Mouse (Mus musculus): ENCODE data around the gene Ralgapa1. TPM values are rescaled to one million over a fixed set of nuclear protein-coding genes. Genes with fewer than 3 reads are reported as not detected.
"Not testable (repeated sequence)": the region's sequence is repeated elsewhere in the genome, so short reads cannot be mapped to it uniquely, and the experiment has no call there.

Gene Ralgapa1
- polyA plus RNA-seq, 2 experiments from 2014 or later: 11.9 to 13.6 TPM

GRCm38 (mm10) chr12:55598887-55599561, 221.9 kb downstream of the Ralgapa1 start, which contains the start of gene Insm2:
Insm2 (plus strand) TSS chr12:55599427.
- no peak for ATAC-seq

GRCm38 (mm10) chr12:55598537-55598886, 222.5 kb downstream of the Ralgapa1 start:
- ATAC-seq: no peak

GRCm38 (mm10) chr12:55586936-55587335, 234.0 kb downstream of the Ralgapa1 start:
- not testable (repeated sequence) for ATAC-seq

- ATAC-seq: no peak
Observed at GRCm38 (mm10) chr12:55573794-55574193, 247.2 kb downstream of the Ralgapa1 start.

- ATAC-seq: no peak
Observed at GRCm38 (mm10) chr12:55573089-55573488, 247.9 kb downstream of the Ralgapa1 start.

- no peak for ATAC-seq
Observed at GRCm38 (mm10) chr12:55571661-55572060, 249.3 kb downstream of the Ralgapa1 start.

GRCm38 (mm10) chr12:55571181-55571580, 249.8 kb downstream of the Ralgapa1 start:
- ATAC-seq: no peak

- no peak for ATAC-seq
Observed at GRCm38 (mm10) chr12:55570646-55571045, 250.3 kb downstream of the Ralgapa1 start.

- no peak for ATAC-seq
Observed at GRCm38 (mm10) chr12:55569676-55570075, 251.3 kb downstream of the Ralgapa1 start.

GRCm38 (mm10) chr12:55568466-55568865, 252.5 kb downstream of the Ralgapa1 start:
- ATAC-seq: no peak

GRCm38 (mm10) chr12:55566837-55567236, 254.1 kb downstream of the Ralgapa1 start:
- no peak for ATAC-seq

GRCm38 (mm10) chr12:55565867-55566266, 255.1 kb downstream of the Ralgapa1 start:
- no peak for ATAC-seq

GRCm38 (mm10) chr12:55565206-55565605, 255.8 kb downstream of the Ralgapa1 start, which contains the start of gene Aldoart2:
Aldoart2 (plus strand) TSS chr12:55565239.
- no peak for ATAC-seq

- no peak for ATAC-seq
Observed at GRCm38 (mm10) chr12:55564187-55564963, 256.6 kb downstream of the Ralgapa1 start.

GRCm38 (mm10) chr12:55563742-55564141, 257.2 kb downstream of the Ralgapa1 start:
- no peak for ATAC-seq

- ATAC-seq: peak; percentile 54
Observed at GRCm38 (mm10) chr12:55560025-55560690, 260.8 kb downstream of the Ralgapa1 start.

- no peak for ATAC-seq
Observed at GRCm38 (mm10) chr12:55559184-55559855, 261.6 kb downstream of the Ralgapa1 start.

- ATAC-seq: no peak
Observed at GRCm38 (mm10) chr12:55557866-55558265, 263.1 kb downstream of the Ralgapa1 start.

- ATAC-seq: not testable (repeated sequence)
Observed at GRCm38 (mm10) chr12:55554901-55555300, 266.1 kb downstream of the Ralgapa1 start.

Measured in activated CD4-positive, CD25-positive, alpha-beta regulatory T cell, adult 4 months (primary cell).